Mouse (Mus musculus) heart, postnatal 0 days (tissue): ENCODE data around the gene Ern1.

Source experiments
- CTCF ChIP-seq: IDR thresholded peaks from 2 replicates; pipeline ENCODE4 v1.5.1; 2016; ENCODE audit warnings: antibody characterized with exemption, control low read depth, low read depth
- EP300 ChIP-seq: IDR thresholded peaks from 2 replicates; pipeline ENCODE4 v1.6.1; 2016; ENCODE audit warnings: antibody characterized with exemption, low read depth

DNA sequence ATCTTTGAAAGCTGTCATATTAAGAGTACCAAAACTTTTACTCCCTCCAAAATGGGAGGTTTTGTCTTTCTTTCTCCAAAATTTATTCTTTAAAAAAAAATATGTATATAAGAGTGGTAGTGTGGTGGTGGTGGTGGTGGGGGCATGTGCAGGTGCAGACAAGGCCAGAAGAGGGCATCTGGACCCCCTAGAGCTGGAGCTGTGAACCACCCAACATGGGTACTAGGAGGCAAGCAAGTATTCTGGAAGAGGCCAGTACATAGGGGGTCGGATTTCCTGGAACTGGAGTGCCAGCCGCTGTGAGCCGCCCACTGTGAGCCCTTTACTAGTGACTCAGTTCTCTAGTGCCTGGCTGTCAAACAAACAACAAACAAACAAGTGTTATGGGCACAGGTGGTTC lies 34.9 kb upstream of the Ern1 start:
- TF ChIP-seq CTCF = peak; percentile 28; the same call in 1 of the 2 replicates
- no peak for TF ChIP-seq EP300
